Mouse (Mus musculus): ENCODE results near the gene Ptpn11. TPM values are rescaled to one million over a fixed set of nuclear protein-coding genes. Genes with fewer than 3 reads are reported as not detected.
"Not testable (repeated sequence)": the region's sequence is repeated elsewhere in the genome, so short reads cannot be mapped to it uniquely, and the experiment has no call there.

Gene Ptpn11
- polyA plus RNA-seq (2014; fragmentation: Nextera tagmentation; extraction: Ambion mirVana), result 23.3 and 26.4 TPM in 2 replicates

- Histone ChIP-seq H3K9me3 (ENCODE audit: control insufficient read depth, low read length) (no peaks in the 10 kb centered on the region), H3K9ac (ENCODE audit: low read length) (peak within 1 kb of the TSS; percentile 89), H3K27ac (ENCODE audit: low read depth, low read length) (peak within 1 kb of the TSS; percentile 68), H3K4me2 (ENCODE audit: low read depth) (peak within 1 kb of the TSS; percentile 56), H3K4me1 (ENCODE audit: control insufficient read depth, insufficient read depth, low read length) (peaks cover 20% of the 10 kb centered on the region), H3K36me3 (ENCODE audit: control insufficient read depth, insufficient read depth, low read length) (no peaks in the 10 kb centered on the region), H3K4me3 (ENCODE audit: low read depth, low read length) (peak within 1 kb of the TSS; percentile 97), H3K27me3 (ENCODE audit: control insufficient read depth, insufficient read depth, low read length) (no peaks in the 10 kb centered on the region)
- WGBS, result under 1% methylated on average over 73 of the region's 98 CpGs
- peak; percentile 91 for DNase-seq (ENCODE audit: low spot score)
- peak; percentile 92 for ATAC-seq (ENCODE audit: insufficient read depth, low FRiP score, low TSS enrichment)
Measured at GRCm38 (mm10) chr5:121190836-121191583, at the start of gene Ptpn11. Ptpn11 (minus strand) TSS chr5:121191397.

GRCm38 (mm10) chr5:121239846-121240245 is 48.6 kb upstream of the Ptpn11 start:
- DNase-seq (ENCODE audit: low spot score), result no peak
- no peaks in the 10 kb centered on the region for H3K9me3 ChIP-seq (ENCODE audit: control insufficient read depth, low read length)
- no peak overlapping the region for H3K9ac ChIP-seq (ENCODE audit: low read length)
- H3K27me3 ChIP-seq (ENCODE audit: control insufficient read depth, insufficient read depth, low read length), result no peaks in the 10 kb centered on the region
- no peak overlapping the region for H3K4me2 ChIP-seq (ENCODE audit: low read depth)
- no peak for ATAC-seq (ENCODE audit: insufficient read depth, low FRiP score, low TSS enrichment)
- H3K4me3 ChIP-seq (ENCODE audit: low read depth, low read length), result no peak overlapping the region
- no peak overlapping the region for H3K27ac ChIP-seq (ENCODE audit: low read depth, low read length)
- H3K36me3 ChIP-seq (ENCODE audit: control insufficient read depth, insufficient read depth, low read length), result no peaks in the 10 kb centered on the region
- no peaks in the 10 kb centered on the region for H3K4me1 ChIP-seq (ENCODE audit: control insufficient read depth, insufficient read depth, low read length)
- WGBS, result 85% methylated on average over 5 of the region's 5 CpGs

- Histone ChIP-seq H3K4me2 (ENCODE audit: low read depth) (no peak overlapping the region), H3K4me3 (ENCODE audit: low read depth, low read length) (no peak overlapping the region), H3K36me3 (ENCODE audit: control insufficient read depth, insufficient read depth, low read length) (no peaks in the 10 kb centered on the region), H3K9ac (ENCODE audit: low read length) (no peak overlapping the region), H3K27me3 (ENCODE audit: control insufficient read depth, insufficient read depth, low read length) (no peaks in the 10 kb centered on the region), H3K4me1 (ENCODE audit: control insufficient read depth, insufficient read depth, low read length) (no peaks in the 10 kb centered on the region), H3K9me3 (ENCODE audit: control insufficient read depth, low read length) (no peaks in the 10 kb centered on the region), H3K27ac (ENCODE audit: low read depth, low read length) (no peak overlapping the region)
- DNase-seq (ENCODE audit: low spot score), result no peak
- ATAC-seq (ENCODE audit: insufficient read depth, low FRiP score, low TSS enrichment), result no peak
- 72% methylated on average over 2 of the region's 2 CpGs for WGBS
Measured at GRCm38 (mm10) chr5:121238208-121238607, 47.0 kb upstream of the Ptpn11 start.

GRCm38 (mm10) chr5:121236171-121236570 is 45.0 kb upstream of the Ptpn11 start:
- H3K27ac ChIP-seq (ENCODE audit: low read depth, low read length), result no peak overlapping the region
- no peak for DNase-seq (ENCODE audit: low spot score)

GRCm38 (mm10) chr5:121233726-121234125 is 42.5 kb upstream of the Ptpn11 start:
- H3K9ac ChIP-seq (ENCODE audit: low read length), result no peak overlapping the region
- DNase-seq (ENCODE audit: low spot score), result no peak
- WGBS, result 88% methylated on average over 2 of the region's 2 CpGs
- no peaks in the 10 kb centered on the region for H3K36me3 ChIP-seq (ENCODE audit: control insufficient read depth, insufficient read depth, low read length)
- no peaks in the 10 kb centered on the region for H3K27me3 ChIP-seq (ENCODE audit: control insufficient read depth, insufficient read depth, low read length)
- H3K4me2 ChIP-seq (ENCODE audit: low read depth), result no peak overlapping the region
- no peak for ATAC-seq (ENCODE audit: insufficient read depth, low FRiP score, low TSS enrichment)
- H3K9me3 ChIP-seq (ENCODE audit: control insufficient read depth, low read length), result no peaks in the 10 kb centered on the region
- H3K4me3 ChIP-seq (ENCODE audit: low read depth, low read length), result no peak overlapping the region
- no peak overlapping the region for H3K27ac ChIP-seq (ENCODE audit: low read depth, low read length)
- no peaks in the 10 kb centered on the region for H3K4me1 ChIP-seq (ENCODE audit: control insufficient read depth, insufficient read depth, low read length)

More at GRCm38 (mm10) chr5:121236171-121236570, 45.0 kb upstream of the Ptpn11 start:
- Histone ChIP-seq H3K4me3 (ENCODE audit: low read depth, low read length) (no peak overlapping the region), H3K36me3 (ENCODE audit: control insufficient read depth, insufficient read depth, low read length) (no peaks in the 10 kb centered on the region), H3K4me1 (ENCODE audit: control insufficient read depth, insufficient read depth, low read length) (no peaks in the 10 kb centered on the region), H3K9me3 (ENCODE audit: control insufficient read depth, low read length) (no peaks in the 10 kb centered on the region), H3K9ac (ENCODE audit: low read length) (no peak overlapping the region), H3K27me3 (ENCODE audit: control insufficient read depth, insufficient read depth, low read length) (no peaks in the 10 kb centered on the region), H3K4me2 (ENCODE audit: low read depth) (no peak overlapping the region)
- WGBS, result 86% methylated on average over 5 of the region's 5 CpGs
- ATAC-seq (ENCODE audit: insufficient read depth, low FRiP score, low TSS enrichment), result no peak

GRCm38 (mm10) chr5:121232789-121233188 is 41.6 kb upstream of the Ptpn11 start:
- no peak for DNase-seq (ENCODE audit: low spot score)
- H3K4me3 ChIP-seq (ENCODE audit: low read depth, low read length), result no peak overlapping the region
- no peaks in the 10 kb centered on the region for H3K9me3 ChIP-seq (ENCODE audit: control insufficient read depth, low read length)
- no peak overlapping the region for H3K9ac ChIP-seq (ENCODE audit: low read length)
- no peaks in the 10 kb centered on the region for H3K4me1 ChIP-seq (ENCODE audit: control insufficient read depth, insufficient read depth, low read length)
- 95% methylated on average over 1 of the region's 1 CpGs for WGBS
- no peak overlapping the region for H3K4me2 ChIP-seq (ENCODE audit: low read depth)
- H3K27me3 ChIP-seq (ENCODE audit: control insufficient read depth, insufficient read depth, low read length), result no peaks in the 10 kb centered on the region
- no peak for ATAC-seq (ENCODE audit: insufficient read depth, low FRiP score, low TSS enrichment)
- no peaks in the 10 kb centered on the region for H3K36me3 ChIP-seq (ENCODE audit: control insufficient read depth, insufficient read depth, low read length)
- no peak overlapping the region for H3K27ac ChIP-seq (ENCODE audit: low read depth, low read length)

GRCm38 (mm10) chr5:121230811-121231210 is 39.6 kb upstream of the Ptpn11 start:
- Histone ChIP-seq H3K9me3 (ENCODE audit: control insufficient read depth, low read length) (no peaks in the 10 kb centered on the region), H3K36me3 (ENCODE audit: control insufficient read depth, insufficient read depth, low read length) (no peaks in the 10 kb centered on the region), H3K4me1 (ENCODE audit: control insufficient read depth, insufficient read depth, low read length) (no peaks in the 10 kb centered on the region), H3K4me3 (ENCODE audit: low read depth, low read length) (no peak overlapping the region), H3K27me3 (ENCODE audit: control insufficient read depth, insufficient read depth, low read length) (no peaks in the 10 kb centered on the region), H3K27ac (ENCODE audit: low read depth, low read length) (no peak overlapping the region), H3K4me2 (ENCODE audit: low read depth) (no peak overlapping the region), H3K9ac (ENCODE audit: low read length) (no peak overlapping the region)
- DNase-seq (ENCODE audit: low spot score), result no peak
- ATAC-seq (ENCODE audit: insufficient read depth, low FRiP score, low TSS enrichment), result no peak
- WGBS, result 96% methylated on average over 9 of the region's 9 CpGs

GRCm38 (mm10) chr5:121229182-121229581 is 38.0 kb upstream of the Ptpn11 start:
- Histone ChIP-seq H3K27me3 (ENCODE audit: control insufficient read depth, insufficient read depth, low read length) (no peaks in the 10 kb centered on the region), H3K4me1 (ENCODE audit: control insufficient read depth, insufficient read depth, low read length) (no peaks in the 10 kb centered on the region), H3K36me3 (ENCODE audit: control insufficient read depth, insufficient read depth, low read length) (no peaks in the 10 kb centered on the region), H3K9me3 (ENCODE audit: control insufficient read depth, low read length) (no peaks in the 10 kb centered on the region), H3K4me3 (ENCODE audit: low read depth, low read length) (no peak overlapping the region), H3K27ac (ENCODE audit: low read depth, low read length) (no peak overlapping the region), H3K4me2 (ENCODE audit: low read depth) (no peak overlapping the region), H3K9ac (ENCODE audit: low read length) (no peak overlapping the region)
- DNase-seq (ENCODE audit: low spot score) (no peak), ATAC-seq (ENCODE audit: insufficient read depth, low FRiP score, low TSS enrichment) (no peak)
- WGBS, result 94% methylated on average over 2 of the region's 2 CpGs

- H3K27me3 ChIP-seq (ENCODE audit: control insufficient read depth, insufficient read depth, low read length); H3K4me3 ChIP-seq (ENCODE audit: low read depth, low read length); H3K36me3 ChIP-seq (ENCODE audit: control insufficient read depth, insufficient read depth, low read length); H3K4me1 ChIP-seq (ENCODE audit: control insufficient read depth, insufficient read depth, low read length); H3K9me3 ChIP-seq (ENCODE audit: control insufficient read depth, low read length); ATAC-seq (ENCODE audit: insufficient read depth, low FRiP score, low TSS enrichment); H3K27ac ChIP-seq (ENCODE audit: low read depth, low read length); DNase-seq (ENCODE audit: low spot score); H3K4me2 ChIP-seq (ENCODE audit: low read depth); H3K9ac ChIP-seq (ENCODE audit: low read length): not testable (repeated sequence)
- 88% methylated on average over 1 of the region's 1 CpGs for WGBS
Measured at GRCm38 (mm10) chr5:121227330-121227729, 36.1 kb upstream of the Ptpn11 start.

All from neural tube, embryonic 11.5 days (tissue).